Mouse (Mus musculus) kidney, adult 2 months (tissue): ENCODE results near the gene Lin7a. TPM values are rescaled to one million over a fixed set of nuclear protein-coding genes. Genes with fewer than 3 reads are reported as not detected.

Experiments used
- DNase-seq: peaks from one replicate; pipeline ENCODE4 v3.0.0; 2021
- H3K27ac ChIP-seq: fragments of 200-500 bp; 2 replicates; pipeline ENCODE4 v1.5.1; 2012; ENCODE audit warnings: low read depth, low read length, control low read depth, inconsistent platforms; ENCODE audit not compliant: insufficient read depth
- H3K27me3 ChIP-seq: fragments of 200-500 bp; replicated peaks from 2 replicates; pipeline ENCODE4 v1.6.1; 2012; ENCODE audit warnings: mild to moderate bottlenecking, moderate library complexity, low read length, inconsistent platforms; ENCODE audit not compliant: control insufficient read depth, insufficient read depth
- H3K36me3 ChIP-seq: fragments of 200-500 bp; 2 replicates; pipeline ENCODE4 v1.6.1; 2012; ENCODE audit warnings: mild to moderate bottlenecking, moderate library complexity, low read length, inconsistent platforms; ENCODE audit not compliant: control insufficient read depth, insufficient read depth
- H3K4me1 ChIP-seq: fragments of 200-500 bp; 2 replicates; pipeline ENCODE4 v1.6.1; 2011; ENCODE audit warnings: low read length; ENCODE audit not compliant: control insufficient read depth, insufficient read depth
- H3K4me3 ChIP-seq: fragments of 200-500 bp; 2 replicates; pipeline ENCODE4 v1.5.1; 2011; ENCODE audit warnings: mild to moderate bottlenecking, low read depth, low read length, control low read depth; ENCODE audit not compliant: insufficient read depth
- CTCF ChIP-seq: fragments of 200-500 bp; conservative IDR thresholded peaks from 2 replicates; pipeline ENCODE4 v1.5.1; 2011; ENCODE audit warnings: low read depth, mild to moderate bottlenecking, control low read depth, low read length, moderate library complexity, mixed read lengths; ENCODE audit not compliant: insufficient read depth, insufficient read length
- POLR2A ChIP-seq: fragments of 200-500 bp; IDR thresholded peaks from one replicate; pipeline ENCODE4 v1.6.1; 2011; ENCODE audit warnings: low read depth, low read length, control low read depth
- WGBS: fragments of 180-500 bp; shearing (Covaris S2); methylation state at CpG from one replicate; pipeline ENCODE4 v1.1.7; 2018; 5-methylcytosine and 5-hydroxymethylcytosine counted together
- polyA plus RNA-seq: library from polyadenylated mRNA; depleted of rRNA; stranded (reverse); fragments of >200 nt; gene quantifications from 2 replicates; pipeline ENCODE4 v1.2.3, GENCODE M21; 2012

Lin7a gene
- polyA plus RNA-seq, 1 experiment, result 1.6 TPM

- WGBS, result 75% methylated on average over 1 of the region's 1 CpGs
- H3K4me3 ChIP-seq, result no peak overlapping the region
- no peaks in the 10 kb centered on the region for H3K27me3 ChIP-seq
- H3K27ac ChIP-seq, result no peak overlapping the region
- no peaks in the 10 kb centered on the region for H3K4me1 ChIP-seq
- no peak for DNase-seq
- H3K36me3 ChIP-seq, result no peaks in the 10 kb centered on the region
- TF ChIP-seq CTCF (no peak), POLR2A (no peak)
Measured at GRCm38 (mm10) chr10:107242696-107243400, 28.6 kb upstream of the Lin7a start.

GRCm38 (mm10) chr10:107244211-107244610 lies 27.3 kb upstream of the Lin7a start:
- TF ChIP-seq POLR2A (no peak), CTCF (no peak)
- Histone ChIP-seq H3K4me1 (no peaks in the 10 kb centered on the region), H3K27ac (no peak overlapping the region), H3K4me3 (no peak overlapping the region), H3K36me3 (no peaks in the 10 kb centered on the region), H3K27me3 (no peaks in the 10 kb centered on the region)
- no peak for DNase-seq
- WGBS, result 78% methylated on average over 2 of the region's 2 CpGs

- no peaks in the 10 kb centered on the region for H3K27me3 ChIP-seq
- no peak for DNase-seq
- 83% methylated on average over 4 of the region's 4 CpGs for WGBS
Measured at GRCm38 (mm10) chr10:107244691-107245530, 26.6 kb upstream of the Lin7a start.

GRCm38 (mm10) chr10:107245531-107245840 lies 26.0 kb upstream of the Lin7a start:
- DNase-seq, result no peak
- 39% methylated on average over 2 of the region's 2 CpGs for WGBS
- TF ChIP-seq CTCF, result no peak
- TF ChIP-seq POLR2A, result no peak
- Histone ChIP-seq H3K4me3 (no peak overlapping the region), H3K27me3 (no peaks in the 10 kb centered on the region), H3K36me3 (no peaks in the 10 kb centered on the region), H3K27ac (no peak overlapping the region), H3K4me1 (no peaks in the 10 kb centered on the region)

More at GRCm38 (mm10) chr10:107244691-107245530, 26.6 kb upstream of the Lin7a start:
- TF ChIP-seq CTCF, result no peak
- H3K27ac ChIP-seq, result no peak overlapping the region
- no peaks in the 10 kb centered on the region for H3K36me3 ChIP-seq
- H3K4me1 ChIP-seq, result no peaks in the 10 kb centered on the region
- H3K4me3 ChIP-seq, result no peak overlapping the region

- TF ChIP-seq POLR2A (no peak), CTCF (no peak)
- DNase-seq, result no peak
- H3K27me3 ChIP-seq, result no peaks in the 10 kb centered on the region
- no peaks in the 10 kb centered on the region for H3K4me1 ChIP-seq
- no peak overlapping the region for H3K27ac ChIP-seq
- WGBS, result 83% methylated on average over 2 of the region's 2 CpGs
- no peak overlapping the region for H3K4me3 ChIP-seq
- H3K36me3 ChIP-seq, result no peaks in the 10 kb centered on the region
Measured at GRCm38 (mm10) chr10:107245961-107246460, 25.5 kb upstream of the Lin7a start.

- TF ChIP-seq POLR2A (no peak), CTCF (no peak)
- Histone ChIP-seq H3K27ac (no peak overlapping the region), H3K4me3 (no peak overlapping the region), H3K4me1 (no peaks in the 10 kb centered on the region), H3K27me3 (no peaks in the 10 kb centered on the region), H3K36me3 (no peaks in the 10 kb centered on the region)
- WGBS, result 87% methylated on average over 6 of the region's 6 CpGs
- DNase-seq, result no peak
Measured at GRCm38 (mm10) chr10:107247001-107247670, 24.4 kb upstream of the Lin7a start.

- Histone ChIP-seq H3K4me3 (no peak overlapping the region), H3K27me3 (no peaks in the 10 kb centered on the region), H3K27ac (no peak overlapping the region), H3K36me3 (no peaks in the 10 kb centered on the region), H3K4me1 (no peaks in the 10 kb centered on the region)
- DNase-seq, result no peak
- TF ChIP-seq POLR2A (no peak), CTCF (no peak)
- WGBS, result 89% methylated on average over 8 of the region's 8 CpGs
Measured at GRCm38 (mm10) chr10:107248481-107248880, 23.0 kb upstream of the Lin7a start.
